Mouse (Mus musculus) monocyte, adult 2 months (primary cell): ENCODE data around the gene Mmp10.

ENCODE experiments used
- DNase-seq, 2 experiments: peaks; one replicate each; pipeline ENCODE4 v3.0.0; 2022; ENCODE audit warnings: low spot score in 2 of 2, low read depth in 1 of 2

Gene Mmp10

DNA sequence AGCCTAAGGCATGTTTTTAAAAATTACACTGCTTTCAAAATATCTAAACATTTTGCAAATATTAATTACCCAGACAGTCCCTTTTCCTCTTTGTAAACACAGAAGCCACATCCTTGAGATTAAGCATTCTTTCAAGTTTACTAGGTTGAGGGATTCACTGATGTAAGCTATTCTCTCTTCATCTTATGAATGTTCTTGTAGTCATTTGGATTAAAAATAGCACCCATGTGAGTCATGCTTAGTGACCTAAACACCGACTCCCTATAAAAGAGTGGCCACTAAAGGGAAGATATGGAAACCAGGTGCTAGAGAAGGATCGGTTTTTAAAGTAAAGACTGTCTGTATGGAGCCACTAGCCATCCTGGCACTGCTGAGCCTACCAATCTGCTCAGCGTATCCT is at the start of gene Mmp10:
Gene Mmp10, plus strand, starts transcription at position 302 of the 400 bp plus-strand sequence.
- DNase-seq, result no peak

GRCm38 (mm10) chr9:7453302-7453701 is 48.9 kb upstream of the Mmp10 start:
- DNase-seq, result no peak

- no peak for DNase-seq
These were observed 31.9 kb upstream of the Mmp10 start for GRCm38 (mm10) chr9:7470262-7470661.

GRCm38 (mm10) chr9:7483684-7484394 is 18.3 kb upstream of the Mmp10 start:
- DNase-seq, result no peak

DNA sequence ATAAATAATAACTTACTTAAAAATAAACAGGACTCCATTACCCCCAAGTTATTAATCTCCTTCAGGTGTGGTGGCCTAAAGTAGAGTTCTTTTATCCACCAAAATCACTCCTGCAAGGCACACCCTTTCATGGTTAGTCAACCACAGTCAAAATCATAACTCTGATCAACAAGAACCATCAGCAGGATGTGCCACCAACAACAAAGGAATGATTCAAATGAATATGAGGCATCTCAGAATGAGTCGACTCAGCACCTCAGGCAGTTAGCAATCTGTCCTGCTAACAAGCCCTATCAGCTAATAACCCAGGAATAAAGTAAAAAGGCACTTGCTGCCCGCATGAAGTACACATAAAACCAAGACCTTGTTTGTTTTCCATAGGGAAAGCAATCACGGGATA is 1.0 kb upstream of the Mmp10 start:
- no peak for DNase-seq

DNA sequence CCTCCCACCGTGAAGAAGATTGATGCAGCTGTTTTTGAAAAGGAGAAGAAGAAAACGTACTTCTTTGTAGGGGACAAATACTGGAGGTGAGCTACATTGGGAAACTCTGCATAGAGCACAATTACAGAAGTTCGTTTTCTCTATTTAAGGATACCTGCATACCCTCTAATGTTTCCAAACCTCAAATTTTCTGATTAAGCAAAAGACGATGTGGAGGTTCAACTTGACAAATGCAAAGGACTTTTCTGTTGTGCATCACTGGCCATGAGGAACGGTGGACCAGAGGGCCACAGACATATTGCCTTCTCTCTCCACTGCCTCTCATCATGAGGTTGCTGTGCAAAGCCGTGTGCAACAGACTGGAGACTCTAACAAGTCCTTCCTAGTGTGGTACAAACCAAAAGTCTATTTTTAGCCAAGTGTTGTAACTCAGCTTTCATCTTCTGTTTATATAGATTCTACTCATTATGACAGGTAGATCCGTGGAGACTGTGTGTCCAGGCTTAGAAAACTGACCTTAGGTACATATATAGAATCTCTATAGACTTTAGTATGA is 5.2 kb downstream of the Mmp10 start:
- no peak for DNase-seq

- no peak for DNase-seq
These were observed 7.6 kb downstream of the Mmp10 start for GRCm38 (mm10) chr9:7509619-7510233.

- no peak for DNase-seq
These were observed 15.9 kb downstream of the Mmp10 start for GRCm38 (mm10) chr9:7517944-7518571.

DNA sequence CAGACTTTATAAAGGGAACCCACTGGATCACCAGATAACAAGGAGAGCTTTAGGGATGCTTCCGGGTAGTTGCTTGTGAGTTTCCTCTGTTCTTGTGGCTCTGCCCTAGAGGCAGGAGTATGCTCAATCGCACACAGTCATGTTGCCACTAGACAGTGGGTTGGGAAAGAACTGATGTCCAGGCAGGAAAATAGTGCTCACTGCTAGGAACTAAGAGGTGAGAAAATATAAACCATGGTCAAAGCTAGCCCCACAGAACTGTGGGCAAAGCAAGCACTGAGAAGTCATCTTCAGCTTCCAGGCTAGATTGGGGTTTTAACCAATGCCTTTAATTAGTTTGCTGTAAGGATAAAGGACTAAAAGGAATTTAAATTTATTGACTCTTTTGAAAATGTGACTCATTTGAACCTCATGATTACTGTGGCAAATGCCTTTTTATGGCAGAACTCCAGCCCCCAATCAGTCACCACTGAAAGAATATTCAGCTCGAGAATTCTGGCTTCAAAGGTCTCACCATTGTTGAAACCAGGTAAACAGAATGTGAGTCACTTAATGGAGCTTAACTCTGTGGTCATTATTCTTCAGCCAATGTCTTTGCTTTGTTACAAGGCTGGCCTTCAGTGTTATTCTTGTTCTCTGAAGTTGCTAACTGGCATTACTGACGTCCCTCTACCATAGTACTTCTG is 24.2 kb downstream of the Mmp10 start:
- no peak for DNase-seq

GRCm38 (mm10) chr9:7542763-7543162 is 40.6 kb downstream of the Mmp10 start:
- no peak for DNase-seq

GRCm38 (mm10) chr9:7544923-7545457 is 42.8 kb downstream of the Mmp10 start:
- DNase-seq, result no peak

DNA sequence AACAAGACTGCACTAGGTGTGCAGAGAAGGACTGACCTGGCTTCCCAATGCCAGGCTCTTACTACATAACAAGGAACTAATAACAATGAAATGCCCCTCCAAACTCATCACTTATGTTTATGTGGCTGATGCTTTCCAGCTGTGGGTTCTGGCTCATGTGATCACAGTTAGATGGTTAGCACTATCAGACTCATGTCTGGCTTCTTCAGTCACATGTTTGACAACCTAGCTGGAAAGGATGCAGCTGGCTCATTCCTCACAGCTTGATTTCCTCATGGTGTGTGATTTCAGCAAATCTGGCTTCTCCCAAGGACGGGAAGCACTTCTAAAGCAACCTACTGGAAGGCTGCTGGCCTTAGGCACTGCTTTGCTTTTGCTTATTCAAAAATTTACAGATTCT is 43.3 kb downstream of the Mmp10 start:
- DNase-seq, result no peak

- no peak for DNase-seq
These were observed 43.8 kb downstream of the Mmp10 start for GRCm38 (mm10) chr9:7545920-7546319.

DNA sequence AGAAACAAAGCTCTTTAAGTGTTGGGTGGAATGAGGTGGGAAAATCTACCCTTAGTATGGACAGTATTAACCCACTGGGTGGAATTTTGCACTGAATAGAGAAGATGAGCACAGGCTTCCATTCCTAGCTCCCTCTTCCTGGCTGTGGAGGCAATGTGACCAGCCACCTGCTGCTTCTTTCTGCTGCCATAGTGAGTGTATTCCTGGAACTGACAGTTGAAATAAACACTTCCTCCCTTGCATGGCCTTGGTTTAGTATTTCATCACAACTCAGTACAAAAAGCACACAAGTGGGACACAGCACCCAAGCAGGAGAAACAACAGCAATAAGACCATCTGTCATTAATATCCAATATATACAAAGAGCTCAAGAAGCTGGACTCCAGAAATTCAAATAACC is 49.8 kb downstream of the Mmp10 start:
- no peak for DNase-seq

DNA sequence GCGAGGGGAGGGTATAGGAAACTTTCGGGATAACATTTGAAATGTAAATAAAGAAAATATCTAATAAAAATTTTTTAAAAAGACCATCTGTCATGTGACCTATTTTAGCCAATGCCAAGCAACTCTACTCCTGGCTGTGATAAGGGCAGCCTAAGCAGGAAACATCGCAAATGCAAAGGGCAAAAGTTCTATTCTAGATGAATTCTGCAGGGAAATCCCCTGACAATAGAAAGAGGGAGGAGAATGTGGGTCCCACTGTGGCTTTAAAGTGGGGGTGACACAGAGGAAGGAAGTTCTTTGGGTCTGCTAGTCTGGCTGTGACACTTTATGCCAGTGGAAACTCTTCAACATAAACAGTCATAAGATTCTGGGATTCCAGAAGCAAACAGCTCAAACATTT is 51.4 kb downstream of the Mmp10 start:
- no peak for DNase-seq

GRCm38 (mm10) chr9:7554382-7554781 is 52.2 kb downstream of the Mmp10 start:
- DNase-seq, result no peak

GRCm38 (mm10) chr9:7558221-7559017 is 56.3 kb downstream of the Mmp10 start, which contains the start of gene Mmp8:
Gene Mmp8 (plus strand): TSS chr9:7558456.
- DNase-seq, result peak in 1 of 2 experiments; percentile 9
